Mouse (Mus musculus): ENCODE measurements at regions not wholly inside any gene's neighbourhood (a gene's known extent, or its start where the extent isn't known, plus 50 kb on each side); places are given as distances from the start of the nearest gene placed in this dataset.

DNA sequence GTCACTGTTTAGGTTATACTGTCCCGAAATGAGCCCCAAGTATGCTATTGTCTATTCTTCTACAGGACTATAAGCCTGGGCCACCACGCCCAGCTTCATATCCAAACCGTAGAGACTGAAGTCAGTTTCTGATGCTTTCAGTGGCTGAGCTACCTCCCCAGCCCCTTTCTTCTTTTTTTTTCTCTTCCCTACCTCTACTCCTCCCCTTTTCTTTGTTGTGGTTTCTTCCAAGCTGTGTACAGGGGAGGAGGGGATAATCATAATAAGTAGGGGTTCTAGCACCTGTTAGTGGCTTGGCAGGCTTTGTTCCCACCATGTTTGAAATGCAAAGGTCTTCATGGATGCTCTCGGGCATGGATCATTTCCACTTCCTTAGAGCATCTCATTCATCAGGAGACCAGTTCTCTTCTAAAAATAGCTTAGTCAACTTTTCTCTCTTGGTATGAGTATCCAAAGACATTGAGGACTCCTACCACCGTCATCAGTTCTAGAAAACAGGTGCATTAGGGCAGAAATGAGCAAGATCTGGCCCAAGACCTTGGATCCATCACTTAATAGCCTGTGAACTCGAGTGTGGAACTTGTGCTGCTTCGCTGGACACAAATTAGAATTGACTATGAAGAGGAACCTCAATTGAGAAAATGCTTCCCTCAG lies 1383.5 kb downstream of the Gsdmc2 start:
- no peak for DNase-seq

DNA sequence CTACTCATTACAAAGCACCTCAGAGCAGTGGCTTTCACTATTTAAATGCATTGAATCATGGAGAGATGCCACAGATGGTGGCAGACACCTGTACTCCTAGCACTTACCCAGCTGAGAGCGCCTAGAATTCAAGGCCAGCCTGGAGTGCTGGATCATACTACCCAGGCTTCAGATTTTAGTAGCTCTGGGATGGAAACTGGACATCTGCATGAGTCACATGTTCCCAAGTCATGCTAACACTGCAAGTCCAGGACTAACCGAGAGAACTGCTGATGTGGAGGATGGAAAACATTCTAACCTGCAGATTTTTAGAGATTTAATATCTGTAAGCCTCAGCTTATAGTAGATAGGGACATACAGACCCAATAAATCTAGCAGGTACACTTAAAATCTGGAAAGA lies 1384.3 kb downstream of the Gsdmc2 start:
- DNase-seq, result no peak

DNA sequence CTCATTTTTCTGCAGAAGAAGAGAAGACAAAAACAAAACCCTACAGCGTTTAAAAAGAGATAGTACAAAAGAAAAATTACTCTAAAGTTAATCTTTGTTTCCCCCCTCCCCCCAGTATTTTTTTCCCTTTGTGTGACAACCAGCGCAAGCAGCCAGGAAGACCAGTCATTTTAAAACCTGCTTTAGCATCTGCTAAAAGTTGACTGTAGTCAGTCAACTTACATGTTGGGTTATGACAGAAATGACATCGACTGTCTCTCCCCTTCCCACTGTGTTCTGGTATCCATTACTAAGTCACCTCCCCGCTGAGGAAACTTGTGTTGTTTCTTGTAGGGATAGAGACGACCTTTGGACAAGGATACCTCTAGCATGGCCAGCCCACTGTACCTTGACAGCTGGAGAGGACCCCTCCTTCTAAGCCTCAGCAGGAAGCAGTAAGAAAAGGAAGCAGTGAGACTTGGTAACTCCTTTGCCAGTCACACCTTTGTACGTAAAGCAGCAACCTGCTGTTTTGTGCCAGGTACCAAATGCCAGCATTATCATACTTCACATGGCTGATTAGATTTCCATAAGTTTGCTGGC lies 1384.9 kb downstream of the Gsdmc2 start:
- DNase-seq, result peak; percentile 11

DNA sequence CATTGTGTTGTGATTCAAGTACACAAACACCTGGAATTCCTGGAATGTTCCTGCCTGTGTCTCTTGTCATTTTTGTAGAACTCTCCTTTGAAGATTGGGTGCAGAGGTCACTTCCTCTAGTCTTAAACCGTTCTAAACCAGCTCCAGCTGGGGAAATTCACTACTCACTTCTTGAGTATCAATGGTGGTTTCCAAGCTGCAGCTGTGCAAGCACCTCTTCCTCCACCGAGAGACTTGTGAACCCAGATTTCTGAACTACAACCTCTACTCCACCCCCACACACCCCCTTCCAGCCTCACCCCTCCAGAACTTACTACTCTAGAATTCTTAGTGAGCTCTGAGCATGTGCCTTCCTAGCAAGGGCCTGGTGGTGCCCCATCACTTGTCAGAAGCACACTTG lies 1387.0 kb downstream of the Gsdmc2 start:
- peak; percentile 17 for DNase-seq

DNA sequence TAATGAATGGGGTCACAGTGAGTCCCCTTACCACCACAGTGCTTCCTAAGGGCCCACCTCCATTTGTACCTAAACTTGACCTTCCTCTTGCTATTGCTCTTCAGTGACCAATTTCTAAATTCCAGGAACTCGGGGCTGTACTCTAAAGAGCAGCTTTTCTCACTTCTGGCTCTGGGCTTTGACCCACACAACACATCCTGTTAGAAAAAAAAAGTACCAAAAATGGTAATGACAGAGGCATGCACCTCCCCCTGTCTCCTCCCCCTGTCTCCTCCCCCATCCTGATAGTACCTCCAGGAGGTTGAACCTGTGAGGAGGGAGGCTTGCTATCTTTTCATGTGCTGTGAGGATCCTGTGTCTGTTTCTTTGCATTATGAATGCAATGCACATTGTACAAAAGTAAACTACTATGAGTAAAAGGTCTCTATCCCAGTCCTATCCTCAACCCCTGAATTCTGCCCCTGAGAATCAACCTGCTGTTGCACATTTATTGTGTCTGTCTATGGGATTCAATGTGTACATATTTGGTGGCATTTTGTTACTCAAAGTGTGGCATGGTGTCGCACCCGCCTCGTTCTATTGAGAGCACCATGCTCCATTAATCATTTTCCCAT lies 1387.8 kb downstream of the Gsdmc2 start:
- DNase-seq, result no peak

DNA sequence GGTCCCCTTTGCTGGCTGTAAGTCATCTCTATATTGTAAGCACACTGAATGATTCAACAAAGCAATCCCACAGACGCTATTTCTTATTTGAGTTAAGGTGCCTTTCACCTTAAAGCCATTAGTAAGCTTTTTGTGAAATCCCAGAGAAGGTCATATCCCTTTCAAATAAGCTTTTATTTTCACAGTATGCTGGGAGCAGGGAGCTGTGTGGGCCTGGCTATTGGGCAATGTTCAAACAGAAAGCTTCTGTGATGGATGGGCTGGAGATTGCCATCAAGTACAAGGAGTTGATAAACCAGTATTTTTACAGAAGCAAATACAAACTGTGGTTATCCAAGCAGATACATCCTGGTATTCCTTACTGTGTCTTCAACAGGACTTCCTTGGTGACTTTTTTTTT lies 1389.0 kb downstream of the Gsdmc2 start:
- no peak for DNase-seq

DNA sequence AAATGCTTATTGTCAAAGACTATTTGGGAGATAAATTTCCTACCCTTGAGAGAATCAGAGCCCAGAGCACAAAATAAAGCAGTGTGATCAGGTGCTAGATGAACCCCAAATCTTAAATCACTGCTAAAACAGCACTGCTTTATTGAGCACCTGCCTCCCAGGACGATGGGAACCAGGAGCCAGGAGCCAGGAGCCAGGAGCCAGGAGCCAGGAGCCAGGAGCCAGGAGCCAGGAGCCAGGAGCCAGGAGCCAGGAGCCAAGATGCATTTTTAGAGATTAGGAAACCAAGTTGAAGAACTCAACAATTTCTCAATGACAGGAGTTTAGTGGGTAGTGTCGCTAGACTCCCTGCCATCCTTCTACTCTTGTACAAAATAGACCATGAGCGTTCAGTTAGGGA lies 1396.9 kb downstream of the Gsdmc2 start:
- no peak for DNase-seq

DNA sequence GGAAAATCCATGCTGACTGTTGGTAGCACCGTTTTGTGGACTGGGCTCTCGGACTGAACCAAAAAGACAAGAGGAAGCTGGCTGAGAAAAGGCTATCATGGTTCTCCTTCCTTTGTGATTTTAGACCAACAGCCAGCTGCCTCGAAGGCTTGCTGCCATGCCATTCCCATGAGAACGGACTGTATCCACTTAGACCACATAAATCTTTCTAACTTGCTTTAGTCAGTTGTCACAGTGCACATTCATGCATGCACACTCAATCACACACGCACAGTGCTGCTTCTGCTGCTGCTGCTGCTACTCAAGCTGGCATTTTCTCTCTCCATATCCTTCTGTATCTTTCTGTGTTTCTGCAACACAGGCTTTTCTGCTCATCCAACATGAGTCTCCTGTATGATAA lies 1405.8 kb downstream of the Gsdmc2 start:
- DNase-seq, result no peak

DNA sequence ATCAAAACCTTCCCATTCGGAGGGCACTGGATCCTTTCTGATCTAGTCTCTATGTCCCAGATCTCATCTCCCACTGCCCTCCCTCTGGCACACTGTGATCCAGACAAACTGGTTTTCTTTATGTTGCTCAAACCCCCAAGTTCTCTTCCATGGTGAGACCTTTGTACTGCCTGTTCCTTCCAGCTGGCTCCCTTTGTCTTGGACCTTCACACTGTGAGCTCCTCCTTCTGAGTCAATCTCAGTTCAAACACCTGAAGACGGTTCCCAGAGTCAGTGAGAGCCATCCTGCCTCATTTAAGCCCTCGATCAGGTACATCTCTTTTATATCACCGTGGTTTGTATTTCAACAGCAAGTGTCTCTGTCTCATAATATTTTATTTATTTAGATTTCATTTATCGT lies 1408.3 kb downstream of the Gsdmc2 start:
- no peak for DNase-seq

DNA sequence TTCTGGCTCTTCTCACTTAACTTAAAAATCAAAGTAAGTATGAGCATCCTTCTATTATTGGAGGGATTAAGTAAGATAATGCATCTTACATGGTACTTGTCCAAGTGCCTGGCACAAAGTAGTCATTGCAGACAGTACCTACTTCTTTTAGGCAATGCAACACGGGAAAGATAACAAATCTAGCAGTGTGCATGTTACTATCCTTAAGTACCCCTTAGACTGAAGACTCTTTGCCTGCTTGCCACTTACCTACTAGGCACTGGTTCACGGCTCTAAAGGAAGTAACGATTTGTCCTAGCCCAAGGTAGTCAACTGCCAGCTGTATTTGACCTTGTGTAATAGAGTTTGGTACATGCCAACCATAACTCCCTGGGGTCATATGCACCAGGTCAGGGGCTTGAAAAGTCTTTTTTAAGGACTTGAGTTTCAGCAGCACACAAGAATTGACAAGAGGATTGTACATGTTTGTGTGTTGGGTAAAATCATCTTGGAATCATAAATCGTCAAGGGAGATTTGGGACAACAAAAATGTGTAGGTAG lies 1409.8 kb downstream of the Gsdmc2 start:
- DNase-seq, result no peak

DNA sequence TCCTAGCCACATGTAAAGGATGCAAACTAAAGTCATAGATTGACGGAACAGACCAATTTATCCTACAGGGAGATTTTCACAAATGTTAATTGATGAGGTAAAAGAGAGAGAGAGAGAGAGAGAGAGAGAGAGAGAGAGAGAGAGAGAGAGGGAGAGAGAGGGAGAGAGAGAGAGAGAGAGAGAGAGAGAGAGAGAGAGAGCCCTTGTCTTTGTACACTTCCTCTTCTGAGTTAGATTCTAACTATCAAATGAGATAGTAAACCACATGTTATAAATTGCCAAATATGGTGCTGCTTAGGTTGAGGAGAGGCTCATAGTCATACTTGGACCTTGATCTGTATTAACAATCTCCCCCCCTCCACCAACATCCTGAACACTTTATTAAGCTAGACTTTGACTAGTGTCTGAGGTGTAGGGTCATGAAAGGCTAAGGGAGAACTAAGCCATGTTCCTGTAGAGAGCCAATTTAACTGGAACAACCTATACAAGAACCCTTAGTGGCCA lies 1412.2 kb downstream of the Gsdmc2 start:
- no peak for DNase-seq

DNA sequence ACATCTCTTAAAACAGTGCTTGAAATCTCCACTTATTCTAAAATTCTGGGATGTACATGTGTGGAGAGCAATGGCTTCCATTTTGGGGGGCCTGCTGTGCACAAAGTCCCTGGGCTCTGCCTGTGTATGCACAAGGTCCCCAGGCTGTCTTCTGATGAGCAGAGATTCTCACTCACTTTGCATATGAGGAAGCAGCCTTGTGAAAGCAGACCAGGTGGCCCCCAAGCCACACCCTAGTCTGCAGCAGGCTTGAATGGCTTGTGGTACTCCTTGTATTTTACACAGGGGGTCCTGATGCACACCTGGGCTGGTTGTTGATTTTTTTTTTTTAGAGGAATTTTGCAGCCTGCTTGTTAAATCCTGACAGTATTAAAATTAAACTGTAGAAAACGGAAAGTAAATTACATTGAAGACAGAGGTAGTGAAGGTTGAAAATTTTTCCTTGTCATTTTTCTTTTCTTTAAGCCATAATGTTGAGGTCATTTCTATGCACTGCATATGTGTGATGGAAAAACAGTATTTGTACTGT lies 1413.8 kb downstream of the Gsdmc2 start:
- no peak for DNase-seq

DNA sequence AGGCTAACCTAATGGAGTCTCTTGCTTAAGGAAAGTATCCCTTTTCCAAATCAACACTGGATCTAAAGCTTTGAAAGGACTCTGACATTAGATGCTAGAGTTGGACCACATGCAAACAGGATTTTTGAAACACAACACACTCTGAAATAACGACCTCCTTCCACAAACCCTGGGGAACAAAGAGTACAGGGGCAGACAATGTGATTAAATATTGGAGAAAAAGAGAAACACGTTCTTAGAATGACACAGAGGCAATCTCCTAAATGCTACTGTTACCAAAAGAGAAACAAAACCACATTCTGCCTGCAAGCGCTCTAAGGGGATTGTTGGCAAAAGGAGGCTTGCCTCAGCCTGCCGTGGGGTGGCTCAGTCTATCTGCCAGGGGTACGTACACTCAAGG lies 1422.0 kb downstream of the Gsdmc2 start:
- no peak for DNase-seq

DNA sequence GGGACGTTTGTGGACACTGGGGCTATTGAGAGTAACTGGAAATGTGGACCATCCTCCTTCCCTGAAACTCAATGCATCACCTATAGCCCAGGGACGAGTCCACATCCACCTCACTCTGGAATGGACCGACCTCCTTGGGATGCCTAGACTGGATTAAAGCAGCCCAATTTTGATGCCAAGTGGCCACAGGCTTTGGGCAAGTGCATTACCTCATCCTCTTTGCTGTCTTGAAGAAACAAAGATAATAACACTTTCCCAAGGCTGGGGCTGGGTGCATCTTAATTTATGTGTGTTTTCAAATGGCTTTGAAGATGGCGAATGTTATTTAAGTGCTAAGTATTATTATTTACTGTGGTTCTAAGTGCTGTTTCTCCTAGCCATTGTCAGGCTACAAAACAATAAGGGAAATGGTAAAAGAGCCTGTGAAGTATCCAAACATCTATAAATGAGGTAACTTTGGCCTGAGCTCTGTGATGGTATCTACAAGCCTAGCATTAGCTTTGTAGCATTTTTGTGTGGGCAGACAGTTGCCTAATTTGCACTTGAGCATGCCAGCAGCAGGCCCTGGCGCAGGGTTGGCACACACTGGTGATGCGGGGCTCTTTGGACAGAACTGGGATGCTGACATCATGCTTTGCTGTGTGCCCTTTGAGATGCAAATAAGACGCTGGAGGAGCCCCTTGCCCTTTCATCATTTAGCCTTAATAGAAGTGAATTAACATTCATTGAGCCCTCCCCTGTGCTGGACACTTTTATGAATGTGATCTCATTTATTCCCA lies 1423.7 kb downstream of the Gsdmc2 start:
- DNase-seq, result no peak

DNA sequence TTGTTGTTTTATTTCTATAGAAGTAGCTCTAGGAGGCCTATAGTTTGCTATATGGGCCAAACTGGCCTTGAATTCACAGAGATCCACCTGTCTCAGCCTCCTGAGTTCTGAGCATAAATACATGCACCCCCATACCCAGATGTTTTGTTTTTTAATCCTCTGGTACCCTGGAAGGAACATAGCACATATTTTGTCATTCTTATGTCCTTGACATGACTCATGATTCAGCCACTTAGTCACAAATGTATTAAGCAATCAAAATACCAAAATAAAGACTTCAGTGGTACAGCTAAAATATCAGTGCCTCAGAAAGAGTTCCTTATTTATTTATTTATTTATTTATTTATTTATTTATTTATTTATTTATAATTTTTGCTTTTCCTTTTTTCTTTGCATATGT lies 1428.3 kb downstream of the Gsdmc2 start:
- no peak for DNase-seq

DNA sequence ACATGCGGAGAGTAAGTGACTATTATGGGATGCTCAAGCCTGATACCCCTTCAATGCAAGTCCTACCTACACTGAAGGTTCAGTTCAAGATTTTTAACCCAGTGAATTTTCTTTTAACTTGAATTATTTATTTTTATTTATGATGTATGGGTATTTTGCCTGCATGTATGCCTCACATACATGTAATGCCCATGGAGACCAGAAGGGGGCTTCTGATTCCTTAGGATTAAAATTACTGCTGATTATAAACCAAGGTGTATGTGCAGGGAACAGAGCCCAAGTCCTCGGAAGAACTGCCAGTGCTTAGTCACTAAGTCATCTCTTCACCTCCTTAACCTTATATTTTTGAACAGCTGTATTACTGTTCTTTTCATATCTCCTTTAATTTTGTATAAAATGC lies 1431.3 kb downstream of the Gsdmc2 start:
- DNase-seq, result no peak

DNA sequence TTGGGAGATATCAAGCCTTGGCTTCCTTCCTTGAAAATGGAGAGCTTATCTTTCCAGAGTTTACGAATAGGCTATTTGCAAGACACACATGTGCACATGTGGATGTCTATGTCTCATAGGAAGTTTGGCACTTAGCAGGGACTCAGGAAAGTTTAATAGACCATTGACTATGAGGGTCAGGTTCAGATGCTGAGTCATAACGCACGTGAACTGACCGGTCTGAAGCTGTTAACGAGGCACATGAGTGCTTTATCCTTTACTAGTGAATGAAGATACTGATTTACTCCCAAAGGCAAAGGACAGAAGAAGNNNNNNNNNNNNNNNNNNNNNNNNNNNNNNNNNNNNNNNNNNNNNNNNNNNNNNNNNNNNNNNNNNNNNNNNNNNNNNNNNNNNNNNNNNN lies 1442.8 kb downstream of the Gsdmc2 start:
- DNase-seq, result peak; percentile 74

DNA sequence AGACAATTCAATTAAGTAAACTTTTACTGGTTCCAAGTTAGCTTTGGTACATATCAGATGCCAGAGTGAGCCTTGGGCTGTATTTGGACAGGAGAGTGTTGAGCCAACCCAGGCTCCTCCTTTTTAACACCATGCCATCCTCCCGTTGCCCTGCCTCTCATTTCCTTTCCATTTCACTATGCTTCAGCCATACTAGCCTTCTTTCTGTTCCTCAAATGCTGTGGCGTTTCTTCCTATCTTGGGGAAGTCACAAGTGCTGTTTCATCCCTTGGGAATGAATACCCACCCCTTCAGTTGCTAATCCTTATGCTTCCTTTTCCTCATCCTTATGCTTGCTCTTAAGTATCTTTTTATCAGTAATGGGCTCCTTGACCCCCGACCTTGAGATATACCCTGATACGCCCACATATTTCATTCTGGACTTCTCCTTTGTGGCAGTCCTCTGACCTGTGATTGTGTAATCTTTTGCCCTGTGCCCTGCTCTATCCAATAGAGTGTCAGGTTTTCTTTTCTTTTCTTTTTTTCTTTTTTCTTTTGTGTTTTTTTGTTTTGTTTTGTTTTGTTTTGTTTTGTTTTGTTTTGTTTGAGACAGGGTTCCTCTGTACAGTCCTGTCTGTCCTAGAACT lies 1443.9 kb downstream of the Gsdmc2 start:
- DNase-seq, result peak; percentile 6

DNA sequence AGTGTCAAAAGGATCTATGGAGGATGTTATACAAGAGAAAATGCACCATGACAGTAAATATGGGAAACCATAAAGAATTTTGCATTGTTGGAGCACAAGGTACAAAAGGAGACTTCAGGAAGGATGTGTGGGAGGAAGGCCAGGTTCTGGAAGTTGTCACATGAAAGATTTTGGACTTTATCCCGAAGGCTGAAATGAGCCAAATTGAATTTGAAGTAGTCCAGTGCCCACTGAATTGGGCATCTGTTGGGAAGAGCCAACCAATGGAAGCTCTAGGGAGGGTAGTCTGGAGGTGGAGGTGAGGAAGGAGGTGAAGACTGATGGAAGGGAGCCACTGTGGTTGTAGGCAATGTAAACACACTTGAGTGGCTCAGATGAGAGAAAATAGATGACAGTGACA lies 1445.6 kb downstream of the Gsdmc2 start:
- peak; percentile 51 for DNase-seq

DNA sequence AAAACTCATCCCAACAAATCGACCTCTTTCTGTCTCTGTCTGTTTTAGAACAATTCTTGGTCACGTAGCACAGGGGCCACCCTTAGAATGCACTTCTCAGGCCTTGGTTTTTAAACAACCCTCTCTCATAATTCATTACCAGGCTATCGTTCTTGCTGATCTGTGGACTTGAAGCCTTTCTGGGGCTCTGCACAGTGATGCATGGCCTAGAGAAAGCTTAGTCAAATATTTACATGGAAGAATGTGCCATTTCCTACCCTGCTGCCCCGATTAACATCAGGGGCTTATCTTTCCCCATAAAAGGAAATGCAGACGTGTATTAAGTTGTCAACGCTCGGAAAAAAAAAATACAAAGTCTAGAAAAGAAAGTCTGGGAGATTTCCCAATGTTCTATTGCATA lies 1448.0 kb downstream of the Gsdmc2 start:
- peak; percentile 85 for DNase-seq

DNA sequence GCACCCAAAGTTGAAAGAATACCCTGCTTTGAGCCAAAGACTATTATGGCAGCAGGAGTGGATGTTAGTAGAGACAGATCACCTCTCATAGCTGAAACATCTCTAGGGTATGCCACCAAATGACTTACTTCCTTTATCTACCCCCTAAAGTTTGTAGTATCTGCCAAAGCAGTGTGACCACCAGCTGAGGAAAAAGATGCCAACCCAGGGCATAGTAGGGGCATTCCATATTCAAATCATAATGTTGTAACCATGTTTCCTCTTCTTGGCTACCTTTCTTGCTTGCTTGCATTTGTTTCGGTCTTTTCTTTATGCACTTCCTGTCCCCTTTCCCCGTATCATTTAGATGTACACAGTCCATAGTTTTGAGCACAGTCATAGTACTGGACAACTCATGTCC lies 1449.6 kb downstream of the Gsdmc2 start:
- DNase-seq, result no peak

DNA sequence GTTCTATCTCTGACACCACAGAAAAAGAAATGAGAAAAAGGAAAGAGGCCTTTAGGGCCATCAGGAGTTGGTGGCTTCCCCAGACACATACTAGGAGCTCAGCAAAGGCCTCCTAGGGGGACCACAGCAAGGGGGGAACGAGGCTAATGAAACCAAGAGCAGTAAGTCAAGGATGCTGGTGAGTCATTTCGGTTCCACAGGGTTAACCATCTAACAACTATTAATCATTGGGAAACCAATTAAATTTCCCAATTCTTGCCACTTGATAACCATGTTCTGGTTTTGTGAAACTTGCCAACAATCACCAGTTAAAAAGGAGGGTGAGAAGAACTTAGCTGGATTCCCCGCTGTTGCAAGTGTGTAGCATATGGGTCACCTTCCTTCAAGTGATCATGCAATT lies 1451.6 kb downstream of the Gsdmc2 start:
- DNase-seq, result no peak

DNA sequence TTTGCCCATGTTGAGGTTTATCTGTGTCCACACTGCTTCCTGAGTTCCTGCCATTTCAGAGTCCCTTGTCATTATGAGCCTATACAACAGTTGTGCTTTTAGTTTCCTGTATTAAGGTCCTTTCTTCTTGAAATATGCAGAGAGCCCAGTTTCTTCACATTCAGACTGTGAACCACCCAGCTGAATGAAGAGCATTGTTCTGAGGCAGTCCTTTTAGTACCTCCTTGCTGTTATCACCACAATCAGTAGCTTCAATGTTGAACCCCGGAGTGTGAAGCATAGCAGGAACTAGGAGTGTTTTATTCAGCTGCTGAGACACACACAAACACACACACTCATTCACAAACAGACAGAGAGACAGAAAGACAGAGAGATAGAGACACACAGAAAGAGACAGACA lies 1452.1 kb downstream of the Gsdmc2 start:
- no peak for DNase-seq
